Mouse (Mus musculus): ENCODE measurements around the gene Cldn14.

DNA sequence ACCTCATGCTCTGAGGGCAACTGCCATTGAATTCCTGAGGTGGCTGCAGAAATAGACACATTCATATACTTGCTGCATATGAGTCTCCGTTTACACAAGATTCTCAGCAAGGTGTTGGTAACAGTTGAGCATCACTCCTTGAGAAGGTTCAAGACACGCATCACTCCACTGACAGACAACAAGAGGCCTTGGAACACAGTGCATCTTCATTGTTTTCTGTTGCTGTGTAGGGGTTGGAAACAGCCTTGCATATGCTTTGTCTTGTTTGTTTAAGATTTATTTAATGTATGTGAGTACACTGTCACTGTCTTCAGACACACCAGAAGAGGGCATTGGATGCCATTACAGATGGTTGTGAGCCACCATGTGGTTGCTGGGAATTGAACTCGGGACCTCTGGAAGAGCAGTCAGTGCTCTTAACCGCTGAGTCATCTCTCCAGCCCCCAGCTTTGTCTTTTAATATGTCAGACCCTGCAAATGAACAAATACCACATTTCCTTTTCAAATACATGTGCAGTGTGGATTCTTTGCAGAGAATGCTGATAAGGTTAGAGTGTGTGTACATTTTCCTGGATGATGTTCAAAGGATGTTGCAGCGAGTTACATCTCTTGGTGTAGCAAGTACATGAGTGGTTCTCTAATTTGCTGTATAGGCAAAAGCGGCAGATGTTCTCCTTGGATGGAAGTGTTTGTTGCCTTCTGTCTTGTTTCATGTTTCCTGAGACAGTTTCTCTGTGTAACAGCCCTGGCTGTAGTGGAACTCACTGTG, 130.8 kb downstream of the Cldn14 start:
- no peak for TF ChIP-seq POLR2A (IDR thresholded peaks at IDR 0.05; ENCODE audit: low read depth, low read length)
- TF ChIP-seq CTCF (IDR thresholded peaks at IDR 0.05; ENCODE audit: extremely low read depth, insufficient read length, insufficient replicate concordance, low read depth, low read length): no peak

All from small intestine, adult 2 months (tissue).